Mouse (Mus musculus) macrophage (primary cell): ENCODE measurements around the gene Bsn. TPM values are rescaled to one million over a fixed set of nuclear protein-coding genes. Genes with fewer than 3 reads are reported as not detected.

Experiments
- H3K27ac ChIP-seq: fragments of 350-480 bp; formaldehyde crosslinking; 2 replicates; pipeline ENCODE4 v1.9.0; 2021
- H3K36me3 ChIP-seq: fragments of 350-480 bp; formaldehyde crosslinking; 2 replicates; pipeline ENCODE4 v1.9.0; 2021; ENCODE audit errors: inconsistent target
- H3K4me3 ChIP-seq: fragments of 350-480 bp; formaldehyde crosslinking; 2 replicates; pipeline ENCODE4 v1.9.0; 2021; ENCODE audit errors: inconsistent target
- H3K79me2 ChIP-seq: fragments of 350-480 bp; formaldehyde crosslinking; 2 replicates; pipeline ENCODE4 v1.9.0; 2021; ENCODE audit errors: inconsistent target
- WGBS: methylation state at CpG from one replicate; pipeline ENCODE4 v1.1.7; 2026; ENCODE audit warnings: inconsistent platforms; ENCODE audit not compliant: missing documents; 5-methylcytosine and 5-hydroxymethylcytosine counted together
- polyA plus RNA-seq: library from polyadenylated mRNA; stranded (reverse); fragments of 250-400 nt; gene quantifications from 3 replicates; pipeline ENCODE4 v1.2.4, GENCODE M21; 2018; ENCODE audit warnings: inconsistent platforms
- total RNA-seq, 78 experiments: library from RNA; depleted of rRNA; stranded (reverse); fragments of 250-400 nt; gene quantifications; 1 replicate in 9 of 78; 2 replicates in 24 of 78; 3 replicates in 43 of 78; 4 replicates in 2 of 78; pipeline ENCODE4 v1.2.4; 2018; ENCODE audit warnings: inconsistent platforms in 56 of 78

Gene Bsn
- 10 to 100 TPM in 16 of 26 experiments, 1 to 10 TPM in 10; 1.2 to 43.3 (median 13.0) TPM for total RNA-seq (2018; cell fraction: chromatin; rRNA removed)
- total RNA-seq (2018; cell fraction: cytosol; rRNA removed): 10 to 100 TPM in 9 of 26 experiments, 1 to 10 TPM in 17; 1.6 to 14.9 (median 8.9) TPM
- 10 to 100 TPM in 18 of 26 experiments, 1 to 10 TPM in 8; 1.3 to 31.9 (median 13.9) TPM for total RNA-seq (2018; cell fraction: nucleus; rRNA removed)
- polyA plus RNA-seq: 4.3 to 8.4 TPM (median 4.9 TPM) in 3 replicates

DNA sequence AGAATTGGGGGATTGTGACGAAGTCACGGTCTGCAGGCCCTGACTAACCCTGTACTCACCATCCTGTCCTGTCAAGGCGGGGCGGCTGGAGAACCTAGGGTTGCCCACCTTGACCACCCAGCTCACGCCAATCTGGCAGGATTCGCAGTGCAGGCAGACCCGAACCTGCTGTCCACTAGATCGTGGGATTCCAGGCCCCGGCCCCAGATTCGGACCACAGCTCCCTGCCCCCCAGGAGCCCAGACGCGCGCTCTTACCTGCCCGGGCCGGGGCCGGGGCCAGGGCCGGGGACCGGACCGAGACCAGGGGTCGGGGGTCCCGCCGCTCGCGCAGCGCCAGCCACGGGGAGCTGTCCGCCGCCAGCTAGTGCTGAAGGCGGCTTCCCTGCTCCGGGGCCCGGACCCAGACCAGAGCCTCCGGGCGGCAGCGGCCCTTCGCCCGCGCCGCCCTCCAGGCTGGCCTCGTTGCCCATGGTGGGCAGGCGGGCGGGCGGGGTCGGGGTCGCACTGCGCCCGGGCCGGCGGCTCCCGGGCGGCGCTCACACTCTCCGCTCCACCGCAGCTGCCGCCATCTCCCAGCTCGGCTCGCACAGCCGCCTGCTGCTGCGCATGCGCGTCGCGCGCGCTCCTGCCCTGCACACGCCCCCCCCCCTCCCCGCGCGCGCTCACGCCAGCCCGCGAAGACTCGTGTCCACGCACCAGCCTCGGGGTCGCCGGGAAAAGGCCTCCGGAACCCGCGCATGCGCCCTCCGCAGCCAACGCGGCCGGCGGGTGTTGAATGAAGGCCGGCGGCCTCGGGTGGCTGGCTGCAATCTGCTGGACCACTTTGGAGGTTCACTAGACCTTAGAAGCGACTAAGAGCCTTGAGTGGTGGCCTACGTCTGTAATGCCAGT is at the start of gene Bsn:
Bsn (minus strand) TSS at position 598 of the 893 bp plus-strand sequence.
- no peaks in the 10 kb centered on the region for H3K79me2 ChIP-seq
- 4% methylated on average over 76 of the region's 91 CpGs for WGBS
- H3K4me3 ChIP-seq: no peak within 1 kb of the TSS
- H3K36me3 ChIP-seq: no peaks in the 10 kb centered on the region
- no peak within 1 kb of the TSS for H3K27ac ChIP-seq

DNA sequence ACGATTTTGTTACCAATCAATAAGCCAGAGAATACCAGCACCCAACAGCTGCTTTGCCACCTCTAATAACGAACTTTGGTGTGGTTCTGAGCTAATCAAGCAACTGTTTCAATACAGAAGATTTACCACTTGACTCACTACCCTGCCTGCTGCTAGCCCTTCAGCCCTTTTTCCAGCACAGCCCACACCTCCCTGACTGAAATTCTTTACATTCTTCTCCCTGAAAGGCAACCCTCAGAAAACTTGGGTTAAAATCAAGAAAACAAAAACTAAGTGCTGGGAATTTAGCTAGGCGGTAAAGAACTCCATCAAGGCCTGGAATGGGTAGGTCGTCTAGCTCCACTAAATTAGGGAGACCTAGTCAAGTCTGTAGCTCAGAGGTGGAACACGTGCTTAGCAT is 49.8 kb upstream of the Bsn start:
- Histone ChIP-seq H3K36me3 (no peaks in the 10 kb centered on the region), H3K4me3 (no peak overlapping the region), H3K79me2 (peaks cover 4% of the 10 kb centered on the region; the same call in 1 of the 2 replicates), H3K27ac (no peak overlapping the region)
- 91% methylated on average over 5 of the region's 5 CpGs for WGBS

DNA sequence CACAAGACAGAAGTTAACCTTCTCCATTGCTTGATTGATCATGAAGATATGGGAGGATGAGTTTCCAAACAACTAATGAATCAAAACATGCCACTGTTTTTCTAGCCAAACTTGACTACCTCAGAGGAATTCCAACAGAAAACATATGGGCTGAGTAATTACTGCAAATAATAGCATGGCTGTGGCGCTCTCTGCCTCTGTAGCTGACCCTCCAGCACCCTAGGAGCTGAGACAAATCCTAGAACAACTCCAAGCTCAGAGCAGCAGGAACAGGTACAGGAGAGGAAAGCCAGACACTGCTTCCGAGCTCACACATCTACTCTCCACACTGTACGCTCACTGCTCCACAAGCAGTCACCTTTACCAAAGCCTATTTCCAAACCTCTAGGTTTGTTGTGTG is 48.6 kb upstream of the Bsn start:
- H3K79me2 ChIP-seq: peaks cover 4% of the 10 kb centered on the region; the same call in 1 of the 2 replicates
- H3K36me3 ChIP-seq: no peaks in the 10 kb centered on the region
- no peak overlapping the region for H3K4me3 ChIP-seq
- no peak overlapping the region for H3K27ac ChIP-seq
- WGBS: 91% methylated on average over 3 of the region's 3 CpGs

DNA sequence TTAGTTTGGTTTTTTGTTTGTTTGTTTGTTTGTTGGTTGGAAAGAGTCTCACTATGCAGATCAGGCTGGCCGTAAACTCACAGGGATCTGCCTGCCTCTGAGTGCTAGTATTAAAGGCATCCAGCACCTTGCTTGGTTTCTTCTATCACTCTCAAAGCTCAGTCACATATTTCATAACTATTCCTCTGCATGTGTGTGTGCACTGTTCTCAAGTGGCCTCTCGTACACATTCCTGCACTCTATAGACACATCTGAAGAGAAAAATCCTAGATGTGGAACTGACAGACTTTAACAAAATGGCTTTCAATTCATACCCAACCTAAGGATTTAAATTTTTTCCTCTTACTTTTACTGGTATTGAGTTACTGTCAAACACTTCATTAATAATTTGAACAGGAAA is 48.2 kb upstream of the Bsn start:
- H3K27ac ChIP-seq: no peak overlapping the region
- H3K79me2 ChIP-seq: peaks cover 4% of the 10 kb centered on the region; the same call in 1 of the 2 replicates
- H3K4me3 ChIP-seq: no peak overlapping the region
- 100% methylated on average over 2 of the region's 2 CpGs for WGBS
- H3K36me3 ChIP-seq: no peaks in the 10 kb centered on the region

DNA sequence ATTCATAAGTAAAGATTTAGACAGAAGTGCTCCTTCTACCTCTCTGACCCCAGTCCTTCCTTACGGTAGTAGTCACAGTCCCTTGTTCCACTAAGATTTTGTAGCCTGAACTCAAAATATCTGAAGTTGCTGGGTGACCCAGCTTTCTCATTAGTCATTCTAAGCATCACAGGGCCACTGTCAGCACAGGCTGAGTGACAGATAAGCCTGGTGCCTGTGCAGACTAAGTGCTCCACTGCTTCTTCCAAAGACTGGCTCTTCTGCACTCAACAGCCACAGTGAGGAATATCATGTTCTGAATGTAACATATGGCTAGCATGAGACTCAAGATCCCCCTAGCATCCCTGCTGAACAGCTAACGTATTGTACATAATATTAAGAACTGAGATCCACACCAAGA is 44.5 kb upstream of the Bsn start:
- H3K36me3 ChIP-seq: no peaks in the 10 kb centered on the region
- 90% methylated on average over 2 of the region's 2 CpGs for WGBS
- H3K79me2 ChIP-seq: peaks cover 4% of the 10 kb centered on the region; the same call in 1 of the 2 replicates
- no peak overlapping the region for H3K4me3 ChIP-seq
- no peak overlapping the region for H3K27ac ChIP-seq

- no peak overlapping the region for H3K27ac ChIP-seq
- H3K79me2 ChIP-seq: peaks cover 4% of the 10 kb centered on the region; the same call in 1 of the 2 replicates
- no peaks in the 10 kb centered on the region for H3K36me3 ChIP-seq
- no peak overlapping the region for H3K4me3 ChIP-seq
- WGBS: 98% methylated on average over 2 of the region's 2 CpGs
These were observed 42.7 kb upstream of the Bsn start for GRCm38 (mm10) chr9:108232908-108233307.

DNA sequence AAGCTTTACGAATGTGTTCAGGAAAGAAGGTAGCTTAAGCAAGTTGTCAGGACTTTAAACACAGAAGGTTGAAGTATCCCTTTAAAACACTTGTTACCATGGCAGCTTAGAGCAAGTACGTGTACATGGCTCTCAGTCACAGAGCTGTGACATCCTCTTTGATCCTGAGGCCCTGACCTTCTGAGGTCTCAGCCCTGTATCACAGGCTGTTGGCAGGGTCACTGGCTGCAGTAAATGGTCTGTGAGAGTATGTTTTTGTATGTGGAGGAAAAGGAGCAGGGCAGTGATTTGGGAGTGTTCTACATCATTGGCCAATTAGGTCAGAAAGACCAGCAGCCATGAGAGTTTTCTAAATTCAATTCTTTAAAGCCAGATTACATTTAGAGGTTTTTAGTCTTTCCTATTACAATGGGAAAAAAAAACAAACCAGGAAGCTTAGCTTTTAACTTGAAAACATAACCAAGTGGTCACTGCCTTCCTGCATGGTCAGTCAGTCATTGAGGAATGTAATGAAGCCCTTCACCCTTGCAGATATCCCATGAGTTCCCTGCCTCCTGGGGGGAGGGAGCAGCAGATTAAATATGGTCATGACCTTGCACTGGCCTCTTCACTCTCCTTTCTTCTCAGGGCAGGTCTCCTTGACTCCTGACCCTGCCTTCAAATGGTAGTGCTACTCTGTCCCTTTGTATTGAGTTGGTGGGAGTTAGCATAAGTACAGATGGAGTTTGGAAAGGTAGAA is 37.9 kb upstream of the Bsn start:
- Histone ChIP-seq H3K36me3 (no peaks in the 10 kb centered on the region), H3K27ac (no peak overlapping the region), H3K79me2 (peaks cover 5% of the 10 kb centered on the region; the same call in 1 of the 2 replicates), H3K4me3 (no peak overlapping the region)
- 94% methylated on average over 2 of the region's 2 CpGs for WGBS

DNA sequence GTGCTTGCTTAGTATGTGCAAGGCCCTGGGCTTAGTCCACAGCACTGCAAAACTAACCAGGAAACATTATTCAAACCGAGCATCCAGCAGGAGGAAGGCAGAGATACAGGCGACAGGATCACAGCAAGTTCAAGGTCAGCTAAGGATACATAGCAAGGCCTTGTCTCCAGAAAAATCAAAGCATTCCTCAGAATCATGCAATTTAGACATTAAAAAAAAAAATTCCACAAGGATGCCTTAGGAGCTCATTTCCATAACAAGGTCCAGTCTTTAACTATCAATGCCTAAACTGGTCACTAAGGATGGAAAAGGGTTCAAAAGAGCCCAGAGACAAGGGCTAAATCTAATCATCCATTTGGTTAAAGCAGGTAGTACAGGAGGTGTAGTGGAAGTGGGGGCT is 35.0 kb upstream of the Bsn start:
- no peaks in the 10 kb centered on the region for H3K36me3 ChIP-seq
- WGBS: 90% methylated on average over 2 of the region's 2 CpGs
- peaks cover 15% of the 10 kb centered on the region; the same call in 1 of the 2 replicates for H3K79me2 ChIP-seq
- H3K4me3 ChIP-seq: no peak overlapping the region
- no peak overlapping the region for H3K27ac ChIP-seq

- whole genome bisulfite sequencing: 100% methylated on average over 1 of the region's 1 CpGs
- Histone ChIP-seq H3K4me3 (no peak overlapping the region), H3K27ac (no peak overlapping the region), H3K79me2 (peaks cover 15% of the 10 kb centered on the region; the same call in 1 of the 2 replicates), H3K36me3 (no peaks in the 10 kb centered on the region)
These were observed 33.4 kb upstream of the Bsn start for GRCm38 (mm10) chr9:108223633-108224032.

DNA sequence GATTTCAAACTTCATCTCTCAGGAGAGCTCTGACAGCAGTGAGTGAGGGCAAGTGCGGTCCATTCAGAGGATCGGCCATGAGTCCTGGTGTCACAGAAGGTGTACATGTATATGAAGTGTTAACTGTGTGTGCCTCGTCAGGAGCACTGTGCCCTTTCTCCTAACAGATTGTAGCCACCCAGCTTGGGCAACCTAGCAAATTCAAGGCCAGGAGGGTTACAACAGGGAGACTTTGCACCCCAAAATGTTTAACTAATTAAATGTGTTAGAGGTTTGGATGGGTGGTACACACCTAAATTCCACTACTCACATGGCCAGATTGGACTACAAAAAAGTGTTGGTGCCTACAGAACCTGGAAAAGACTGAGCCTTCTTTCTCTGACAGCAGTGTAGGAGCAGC is 31.4 kb upstream of the Bsn start:
- 97% methylated on average over 3 of the region's 3 CpGs for WGBS
- no peak overlapping the region for H3K4me3 ChIP-seq

GRCm38 (mm10) chr9:108220380-108220774 is 30.2 kb upstream of the Bsn start:
- 0 out of 2 replicates have a peak, but pooled peaks cover 12% of the 10 kb centered on the region for H3K36me3 ChIP-seq
- no peak overlapping the region for H3K4me3 ChIP-seq
- peaks cover 15% of the 10 kb centered on the region; the same call in 1 of the 2 replicates for H3K79me2 ChIP-seq
- peak overlapping the region; percentile 70 for H3K27ac ChIP-seq
- no CpG with 5 or more reads among the region's 1 CpGs for WGBS

More for the DNA sequence above, 31.4 kb upstream of the Bsn start:
- no peak overlapping the region for H3K27ac ChIP-seq
- H3K79me2 ChIP-seq: peaks cover 15% of the 10 kb centered on the region; the same call in 1 of the 2 replicates
- H3K36me3 ChIP-seq: 0 out of 2 replicates have a peak, but pooled peaks cover 12% of the 10 kb centered on the region

DNA sequence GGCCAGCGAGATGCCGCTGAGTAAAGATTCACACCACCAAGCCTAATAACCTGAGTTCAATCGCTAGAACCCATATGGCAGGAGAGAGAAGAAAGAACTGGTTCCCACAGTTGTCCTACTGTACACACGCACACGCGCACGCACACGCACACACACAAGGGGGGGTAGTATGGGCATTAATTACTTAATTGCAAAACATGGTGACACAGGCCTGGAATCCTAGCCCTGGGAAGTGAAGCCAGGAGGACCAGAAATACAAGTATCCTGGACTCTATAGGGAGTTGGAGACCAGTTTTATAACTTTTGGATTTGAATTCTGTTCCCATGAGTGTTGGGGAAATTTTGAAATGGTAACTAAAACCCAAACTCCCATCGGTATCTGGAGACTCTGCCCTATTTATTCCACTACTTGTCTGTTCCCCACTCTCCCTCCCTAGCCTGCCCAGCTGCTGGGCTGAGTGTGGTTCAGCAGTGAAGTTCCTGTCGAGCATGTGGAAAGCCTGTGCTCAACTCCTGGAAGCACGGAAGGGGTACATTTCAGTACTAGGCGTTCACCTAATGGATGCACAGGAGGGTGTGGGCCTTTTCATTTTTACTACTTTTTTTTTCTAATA is 29.7 kb upstream of the Bsn start:
- Histone ChIP-seq H3K4me3 (no peak overlapping the region), H3K36me3 (0 out of 2 replicates have a peak, but pooled peaks cover 12% of the 10 kb centered on the region), H3K79me2 (peaks cover 10% of the 10 kb centered on the region; the same call in 1 of the 2 replicates), H3K27ac (peak overlapping the region; percentile 70)
- WGBS: 93% methylated on average over 12 of the region's 12 CpGs

DNA sequence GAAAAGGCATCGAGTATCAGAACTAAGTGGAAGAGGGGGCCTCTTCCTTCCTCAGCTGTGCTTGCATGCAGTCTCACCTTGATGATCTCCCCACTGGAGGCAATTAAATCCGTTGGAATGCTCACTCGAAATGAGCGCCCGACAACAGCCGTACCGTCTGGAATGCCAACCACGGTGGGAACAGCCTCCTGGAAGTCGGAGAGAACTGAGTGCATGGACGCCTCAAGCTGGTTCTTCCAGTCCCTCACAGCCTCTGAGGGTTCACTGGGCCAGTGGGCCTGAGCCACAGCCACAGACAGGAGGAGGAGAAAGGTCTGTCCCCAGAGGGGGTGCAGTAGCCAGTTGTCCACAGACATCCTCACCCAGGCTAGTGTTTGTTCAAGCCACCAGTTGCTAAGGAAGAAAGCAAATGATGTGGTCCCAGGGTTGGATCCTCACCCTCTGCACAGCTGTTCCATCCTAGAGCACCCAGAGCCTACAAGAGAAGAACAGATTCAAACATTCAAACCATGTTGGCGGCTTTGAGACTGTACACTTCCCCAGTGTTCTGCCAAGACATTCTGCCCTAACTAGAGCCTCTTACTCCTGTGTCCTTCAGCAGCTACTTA is 27.9 kb upstream of the Bsn start:
- Histone ChIP-seq H3K79me2 (0 out of 2 replicates have a peak, but pooled peaks cover 10% of the 10 kb centered on the region), H3K36me3 (0 out of 2 replicates have a peak, but pooled peaks cover 12% of the 10 kb centered on the region), H3K27ac (no peak overlapping the region), H3K4me3 (no peak overlapping the region)
- WGBS: 91% methylated on average over 11 of the region's 11 CpGs
